Mouse (Mus musculus) embryo, embryonic 10.5 days (tissue): Measurements from ENCODE around the gene Ccr5.
"Not testable (repeated sequence)": the region's sequence is repeated elsewhere in the genome, so short reads cannot be mapped to it uniquely, and the experiment has no call there.

ENCODE experiments used
- DNase-seq: peaks from one replicate; pipeline ENCODE4 v3.0.0-alpha.2; 2015; ENCODE audit warnings: low spot score

The Ccr5 gene

DNA sequence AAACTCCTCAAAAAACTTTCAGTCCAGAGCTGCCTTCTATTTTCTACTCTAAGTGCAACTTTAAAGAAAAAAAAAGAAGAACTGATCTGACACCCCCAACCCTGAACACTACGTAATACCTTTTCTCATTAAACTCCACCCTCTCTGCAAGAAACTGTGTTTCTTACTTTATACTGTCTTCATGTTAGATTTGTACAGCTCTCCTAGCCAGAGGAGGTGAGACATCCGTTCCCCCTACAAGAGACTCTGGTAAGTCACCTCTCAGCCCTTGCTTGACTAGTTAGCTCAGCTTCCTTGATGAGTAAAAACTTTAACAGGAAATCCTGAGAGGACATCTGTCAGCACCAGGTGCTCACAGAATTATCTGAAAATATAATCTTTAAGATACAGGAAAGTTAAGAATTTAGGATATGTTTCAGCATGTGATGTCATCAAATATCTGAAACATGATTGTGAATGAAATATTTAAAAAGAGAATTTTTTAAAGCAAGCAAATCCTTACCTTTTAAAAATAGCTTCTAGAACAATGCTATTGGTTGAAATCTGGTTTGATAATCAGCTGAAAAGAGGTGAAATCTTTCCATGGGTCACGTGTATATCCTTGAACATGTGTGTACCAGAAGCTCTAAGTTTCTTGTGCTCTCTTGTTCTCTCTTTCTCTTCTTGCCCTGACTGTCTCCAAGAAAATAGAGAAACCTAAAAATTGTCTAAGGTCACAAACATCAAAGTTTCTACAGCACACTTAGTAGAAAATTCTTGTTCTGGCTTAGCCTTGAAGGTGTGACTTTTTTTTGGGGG lies at the start of gene Ccr5:
TSS of gene Ccr5 (plus strand) at position 157 of the 798 bp plus-strand sequence.
- DNase-seq = no peak

DNA sequence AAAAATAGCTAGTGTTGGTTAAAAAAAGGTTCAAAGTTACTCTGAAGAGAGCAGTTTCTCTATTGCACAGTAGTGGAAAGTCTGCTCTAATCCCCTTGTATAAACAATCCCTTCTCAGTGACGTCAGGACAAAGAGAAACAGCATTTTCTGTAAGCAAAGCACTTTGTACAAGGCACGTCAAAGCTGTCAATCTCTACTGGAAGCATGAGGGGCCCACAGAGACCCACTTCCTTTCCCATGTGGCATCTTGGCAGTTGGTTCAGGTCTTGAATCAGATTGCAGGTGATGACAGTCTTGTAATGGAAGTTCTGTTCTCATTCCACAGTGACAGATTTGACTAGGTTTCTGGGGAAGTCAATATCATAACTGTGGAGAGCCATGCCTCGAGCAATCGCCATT lies 41.5 kb upstream of the Ccr5 start:
- DNase-seq = no peak

- DNase-seq = not testable (repeated sequence)
Measured at GRCm38 (mm10) chr9:124080471-124080870, 40.9 kb upstream of the Ccr5 start.

- no peak for DNase-seq
Measured at GRCm38 (mm10) chr9:124090441-124090840, 30.9 kb upstream of the Ccr5 start.

- no peak for DNase-seq
Measured at GRCm38 (mm10) chr9:124099127-124099526, 22.2 kb upstream of the Ccr5 start.

DNA sequence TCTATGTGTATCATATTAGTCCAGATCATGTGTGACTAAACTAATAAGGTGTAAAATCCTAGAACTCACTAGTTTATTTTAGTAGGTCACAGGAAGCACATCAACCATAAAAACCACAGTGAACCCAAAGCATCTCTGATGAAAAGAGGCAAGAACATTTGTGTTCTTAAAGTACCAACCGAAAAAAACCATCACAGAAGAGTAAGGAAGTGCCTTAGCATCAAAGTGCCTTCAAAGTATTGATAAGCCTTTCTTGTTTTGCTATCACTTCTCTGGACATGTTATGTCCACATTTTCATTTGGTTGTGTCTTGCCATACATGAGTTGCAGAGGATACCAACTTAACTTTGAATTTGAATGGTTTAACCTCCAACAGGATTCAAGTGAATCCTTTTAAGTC lies 21.0 kb upstream of the Ccr5 start:
- DNase-seq = no peak

DNA sequence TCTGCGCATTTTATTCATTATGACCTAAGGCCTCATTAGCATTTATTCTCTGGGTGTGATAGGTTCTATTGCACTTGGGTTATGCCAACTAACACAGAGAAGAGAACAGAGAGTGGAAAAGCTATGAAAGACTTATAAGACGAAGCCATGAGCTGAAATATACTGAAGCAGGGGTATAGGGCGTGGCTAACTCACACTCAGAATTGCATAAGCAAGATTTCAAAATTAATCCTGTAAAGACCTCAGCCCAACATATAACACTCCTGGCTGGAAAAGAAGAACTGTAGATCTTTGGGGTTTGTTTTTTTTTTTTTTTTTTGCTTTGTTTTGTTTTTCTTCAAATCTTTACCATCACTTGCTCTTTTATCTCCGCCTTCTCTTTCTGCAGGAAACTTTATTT lies 19.6 kb upstream of the Ccr5 start, which contains the start of gene Ccr2:
TSS of gene Ccr2 (plus strand) at position 228 of the 400 bp plus-strand sequence.
- DNase-seq = no peak

DNA sequence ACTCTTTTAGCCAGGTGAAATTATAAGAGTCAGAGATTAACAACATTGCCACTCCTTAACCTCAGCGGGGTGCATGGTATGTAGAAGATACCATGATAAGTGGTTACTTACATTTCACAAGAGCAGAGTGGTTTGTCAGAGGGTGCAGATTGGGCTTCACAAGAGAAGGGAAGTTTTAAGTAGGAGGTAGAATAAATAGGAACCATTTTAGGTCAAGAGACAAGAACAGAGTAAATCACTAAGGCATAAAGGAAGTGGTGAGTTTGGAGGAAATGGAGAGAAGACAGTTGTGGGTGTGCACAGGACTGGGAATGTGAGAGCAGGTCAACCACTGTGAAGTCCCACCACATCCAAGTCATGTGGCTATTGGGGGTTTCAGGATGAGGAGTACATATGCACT lies 18.1 kb upstream of the Ccr5 start:
- no peak for DNase-seq

GRCm38 (mm10) chr9:124105196-124105595 lies 16.1 kb upstream of the Ccr5 start:
- no peak for DNase-seq

- DNase-seq = no peak
Measured at GRCm38 (mm10) chr9:124107232-124107631, 14.1 kb upstream of the Ccr5 start.

DNA sequence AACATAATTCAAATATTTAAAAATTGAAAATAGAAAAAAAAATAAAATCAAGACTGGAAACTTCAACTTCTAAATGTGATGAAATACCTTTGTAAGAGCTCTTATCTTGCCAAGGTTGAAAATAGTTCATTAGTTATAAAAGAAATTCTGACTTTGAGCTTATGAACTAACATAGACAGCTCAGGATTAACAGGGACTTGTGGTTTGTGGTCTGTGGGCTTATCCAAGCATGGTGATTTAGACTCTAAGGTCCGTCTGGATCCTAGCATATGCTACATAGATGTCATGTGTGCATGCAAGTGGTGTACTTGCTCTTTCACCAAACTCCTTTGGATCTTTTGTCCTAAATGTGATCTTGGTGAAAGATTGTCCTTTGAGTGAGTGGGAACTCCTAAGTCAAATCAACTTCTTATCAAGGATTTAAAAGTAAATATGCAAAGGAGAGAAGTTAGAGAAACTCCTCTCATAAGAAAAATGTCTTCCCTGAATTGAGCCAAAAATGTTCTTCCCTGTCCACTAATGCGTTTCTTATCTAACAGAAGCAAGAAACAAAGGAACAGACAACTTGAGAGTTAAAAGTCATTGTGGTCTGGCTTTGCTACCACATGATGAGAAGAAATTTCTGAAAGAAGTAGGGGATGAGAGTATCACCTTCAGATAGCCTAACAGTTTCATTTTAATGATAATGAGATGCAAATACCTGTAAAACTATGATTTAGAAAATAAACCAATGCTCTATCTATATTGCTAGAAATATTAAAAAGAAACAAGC lies 12.8 kb upstream of the Ccr5 start:
- DNase-seq = no peak

DNA sequence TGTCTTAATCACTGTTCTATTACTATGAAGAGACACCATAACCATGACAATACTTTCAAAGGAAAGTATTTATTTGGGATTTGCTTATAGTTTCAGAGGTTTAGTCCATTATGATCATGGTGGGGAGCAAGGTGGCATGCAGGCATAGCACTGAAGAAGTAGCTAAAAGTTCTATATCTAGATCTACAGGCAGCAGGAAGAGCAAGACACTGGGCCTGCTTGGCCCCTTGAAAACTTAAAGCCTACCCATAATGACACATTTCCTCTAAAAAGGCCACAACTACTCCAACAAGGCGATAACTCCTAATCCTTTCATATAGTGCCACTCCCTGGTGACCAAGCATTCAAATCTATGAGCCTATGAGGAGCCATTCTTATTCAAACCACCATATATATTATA lies 9.3 kb upstream of the Ccr5 start:
- no peak for DNase-seq

DNA sequence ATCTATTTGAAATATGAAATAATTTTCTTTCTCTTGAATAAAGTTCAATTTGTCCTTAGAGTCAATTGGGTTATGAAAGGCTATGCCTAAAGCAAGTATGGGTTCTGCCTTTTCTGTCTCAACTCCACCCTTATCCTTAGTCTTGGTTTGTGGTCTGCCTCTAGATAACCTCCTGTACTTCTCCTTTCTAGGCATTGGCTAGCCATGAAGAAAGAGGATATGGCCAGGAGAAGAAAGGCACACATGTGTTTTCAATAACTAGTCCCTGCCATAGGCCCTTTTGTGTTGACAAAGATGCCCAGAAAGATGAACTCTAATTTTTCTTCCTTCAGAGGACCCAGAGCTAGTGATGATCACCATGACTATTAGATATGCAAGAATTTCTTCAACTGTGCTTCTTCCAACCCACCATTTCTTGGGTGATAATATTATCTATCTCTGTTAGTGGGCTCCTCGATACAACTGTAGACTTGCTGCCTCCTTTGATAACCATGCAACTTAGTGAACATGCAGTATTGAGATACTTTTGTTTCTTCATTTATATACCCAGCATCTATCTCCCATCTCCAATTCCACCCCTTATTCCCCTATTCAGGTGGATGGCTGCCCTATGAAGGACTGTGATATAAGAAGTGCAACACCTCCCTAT lies 8.6 kb upstream of the Ccr5 start:
- no peak for DNase-seq

DNA sequence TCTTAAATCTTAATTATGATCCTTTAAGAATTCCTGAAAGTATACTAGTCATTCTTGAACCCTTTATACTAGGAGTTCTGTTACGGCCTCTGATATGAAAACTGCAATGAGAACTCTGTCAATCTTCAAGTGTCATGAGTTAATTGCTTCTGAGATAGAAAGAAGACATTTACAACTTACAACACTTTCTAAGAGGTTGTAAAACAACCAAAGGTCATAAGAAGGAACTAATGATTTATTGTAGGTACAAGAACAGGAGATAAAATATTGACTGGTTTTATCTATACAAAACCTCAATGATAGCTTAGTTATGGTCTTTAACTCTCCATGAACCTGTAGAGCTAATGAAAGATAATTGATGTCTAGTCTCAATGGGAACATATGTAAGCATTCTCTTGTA lies 7.6 kb upstream of the Ccr5 start:
- DNase-seq = no peak

DNA sequence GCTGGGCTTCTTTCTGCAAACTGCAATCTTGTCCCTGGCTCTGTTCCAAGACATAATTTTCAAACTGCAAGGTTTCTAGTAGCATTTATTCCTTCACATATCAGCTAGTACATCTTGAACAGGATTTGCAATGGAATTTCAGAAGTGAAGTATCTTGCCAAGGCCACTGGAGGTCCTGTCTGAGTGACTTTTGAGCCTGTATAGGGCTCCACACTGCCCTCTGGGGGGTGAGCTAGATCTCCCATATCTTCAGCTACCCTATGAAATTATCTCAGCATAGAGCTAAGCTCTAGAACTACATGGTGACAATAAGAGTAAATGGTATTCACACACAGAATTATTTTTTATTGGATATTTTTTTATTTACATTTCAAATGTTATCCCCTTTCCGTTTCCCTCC lies 2.9 kb upstream of the Ccr5 start:
- no peak for DNase-seq

DNA sequence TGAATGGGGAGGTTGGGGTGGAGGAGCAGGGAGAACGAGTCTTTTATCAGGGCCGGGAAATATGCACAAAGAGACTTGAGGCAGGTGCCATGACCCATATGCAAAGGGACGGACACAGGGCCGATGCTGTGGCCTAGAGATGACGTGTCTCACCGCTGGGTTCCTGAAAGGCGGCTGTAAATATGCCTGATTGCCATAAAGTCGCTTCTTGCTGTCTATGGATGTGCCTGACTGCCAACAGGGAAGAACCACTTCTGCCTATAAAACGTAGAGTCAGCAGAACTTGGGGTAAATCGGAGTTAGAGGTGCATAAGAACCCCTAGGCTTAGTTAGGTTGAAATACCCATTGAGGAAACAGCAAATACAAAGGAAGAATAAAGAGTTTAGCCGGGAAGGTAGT lies 4.2 kb downstream of the Ccr5 start:
- DNase-seq = no peak

GRCm38 (mm10) chr9:124126373-124126772 lies 5.0 kb downstream of the Ccr5 start:
- peak; percentile 23 for DNase-seq

DNA sequence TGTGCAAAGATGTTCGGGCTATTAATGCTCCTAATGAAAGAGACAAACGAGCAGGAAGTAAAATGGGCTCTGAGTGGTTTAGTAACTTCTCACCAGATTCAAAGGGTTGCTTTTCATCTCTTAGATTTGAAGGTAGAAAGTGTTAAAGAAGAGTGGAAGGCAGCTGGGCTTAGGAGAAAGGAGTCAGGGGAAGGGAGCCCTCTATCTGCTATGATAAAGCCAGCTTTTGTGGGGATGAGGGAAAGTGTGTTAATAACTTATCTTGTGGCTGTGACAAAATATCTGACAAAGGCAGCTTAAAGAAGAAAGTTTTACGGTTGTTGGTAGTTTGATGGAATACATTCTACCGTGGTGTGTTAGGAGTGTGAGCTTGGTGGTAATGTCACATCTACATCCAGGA lies 6.1 kb downstream of the Ccr5 start:
- DNase-seq = no peak

DNA sequence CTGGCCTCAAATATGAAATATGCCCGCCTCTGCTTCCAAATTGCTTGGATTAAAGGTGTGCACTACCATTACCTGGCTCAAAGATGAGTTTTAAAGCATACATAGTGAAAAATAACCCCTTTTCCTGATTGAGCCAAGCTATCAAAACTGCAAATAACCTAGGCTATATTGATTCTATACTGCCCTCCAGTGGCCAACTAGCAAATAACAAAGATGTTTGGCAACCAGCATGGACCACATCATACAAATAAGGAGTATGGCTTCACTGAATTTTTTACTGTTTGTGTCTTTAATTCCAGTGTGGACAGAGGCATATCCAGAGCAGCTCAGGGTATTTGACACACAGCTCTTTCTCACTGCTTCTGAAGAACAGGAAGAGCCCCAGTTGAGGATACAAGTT lies 7.0 kb downstream of the Ccr5 start:
- DNase-seq = peak; percentile 87

DNA sequence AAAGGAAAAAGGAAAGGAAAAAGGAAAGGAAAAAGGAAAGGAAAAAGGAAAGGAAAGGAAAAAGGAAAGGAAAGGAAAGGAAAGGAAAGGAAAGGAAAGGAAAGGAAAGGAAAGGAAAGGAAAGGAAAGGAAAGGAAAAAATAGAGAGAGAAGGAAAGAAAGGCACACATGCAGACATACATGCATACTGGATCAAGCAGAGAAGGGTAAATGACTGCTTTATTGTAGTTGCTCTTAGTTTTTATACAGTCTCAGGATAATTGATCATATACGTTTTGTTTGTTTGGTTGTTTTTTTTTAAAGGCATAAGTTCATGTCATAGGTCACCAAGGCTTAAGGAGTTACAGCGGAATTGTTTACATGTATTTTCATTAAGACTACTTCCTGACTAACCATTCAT lies 11.6 kb downstream of the Ccr5 start:
- not testable (repeated sequence) for DNase-seq

DNA sequence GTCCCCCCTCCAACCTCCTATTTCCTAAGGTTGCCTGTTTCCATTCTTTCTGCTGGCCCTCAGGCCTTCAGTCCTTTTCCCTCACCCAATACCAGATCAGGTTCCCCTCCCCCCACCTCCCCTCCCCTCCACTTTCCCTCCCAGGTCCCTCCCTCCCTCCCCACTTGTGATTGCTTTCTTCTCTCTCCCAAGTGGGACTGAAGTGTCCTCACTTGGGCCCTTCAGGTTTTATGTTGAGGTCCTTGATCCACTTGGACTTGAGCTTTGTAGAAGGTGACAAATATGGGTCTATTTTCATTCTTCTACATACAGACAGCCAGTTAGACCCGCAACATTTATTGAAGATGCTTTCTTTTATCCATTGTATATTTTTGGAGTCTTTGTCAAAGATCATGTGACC lies 13.6 kb downstream of the Ccr5 start:
- not testable (repeated sequence) for DNase-seq

DNA sequence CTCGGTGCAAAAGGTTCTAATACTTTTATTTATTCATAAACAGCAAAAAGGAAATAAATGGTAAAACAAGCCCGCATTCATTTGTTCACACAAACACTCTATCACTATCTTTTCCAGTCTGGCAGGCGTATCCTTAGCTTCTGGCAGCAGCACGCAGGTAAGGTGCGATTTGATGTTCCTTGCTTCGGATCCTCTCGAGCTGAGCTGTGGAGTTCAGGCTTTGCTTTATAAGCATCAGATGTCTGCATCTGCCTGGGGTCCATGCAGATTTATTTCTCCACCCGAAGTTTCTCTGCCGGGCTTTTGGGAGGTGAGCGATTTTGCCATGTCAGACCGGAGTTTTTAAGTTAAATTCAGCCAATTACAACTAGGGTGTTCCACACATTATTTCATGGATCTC lies 16.3 kb downstream of the Ccr5 start:
- no peak for DNase-seq
